Mouse (Mus musculus): ENCODE results near the gene Vstm5.
"Not testable (repeated sequence)": the region's sequence is repeated elsewhere in the genome, so short reads cannot be mapped to it uniquely, and the experiment has no call there.

Gene Vstm5

GRCm38 (mm10) chr9:15261980-15262379 is 23.1 kb downstream of the Vstm5 start:
- DNase-seq (ENCODE audit: low spot score in 2 of 2) = no peak

GRCm38 (mm10) chr9:15263487-15263886 is 24.6 kb downstream of the Vstm5 start:
- DNase-seq (ENCODE audit: low spot score in 2 of 2) = no peak

DNA sequence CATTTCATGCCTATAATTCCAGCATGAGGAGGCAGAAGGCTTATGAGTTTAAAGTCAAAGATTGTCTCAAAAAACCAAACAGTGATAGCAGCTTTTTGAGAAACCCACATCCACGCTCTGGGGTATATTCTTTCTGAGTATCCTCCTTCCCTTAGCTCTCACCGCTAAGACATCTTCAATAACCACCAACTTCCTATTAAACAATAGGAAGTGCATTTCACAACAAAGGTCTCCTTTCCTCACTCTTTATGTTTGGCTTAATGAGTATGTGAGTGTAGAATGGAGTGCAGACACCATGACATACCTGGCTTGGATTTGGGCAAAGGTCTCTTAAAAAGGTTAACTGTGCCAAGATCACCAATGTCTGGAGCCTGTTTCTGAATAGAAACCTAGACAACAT is 35.1 kb downstream of the Vstm5 start:
- no peak for DNase-seq (ENCODE audit: low spot score in 2 of 2)

- no peak for DNase-seq (ENCODE audit: low spot score in 2 of 2)
These were observed 38.0 kb downstream of the Vstm5 start for GRCm38 (mm10) chr9:15276855-15277254.

GRCm38 (mm10) chr9:15278343-15278742 is 39.5 kb downstream of the Vstm5 start:
- no peak for DNase-seq (ENCODE audit: low spot score in 2 of 2)

- DNase-seq (ENCODE audit: low spot score in 2 of 2) = no peak
These were observed 40.3 kb downstream of the Vstm5 start for GRCm38 (mm10) chr9:15279139-15279648.

DNA sequence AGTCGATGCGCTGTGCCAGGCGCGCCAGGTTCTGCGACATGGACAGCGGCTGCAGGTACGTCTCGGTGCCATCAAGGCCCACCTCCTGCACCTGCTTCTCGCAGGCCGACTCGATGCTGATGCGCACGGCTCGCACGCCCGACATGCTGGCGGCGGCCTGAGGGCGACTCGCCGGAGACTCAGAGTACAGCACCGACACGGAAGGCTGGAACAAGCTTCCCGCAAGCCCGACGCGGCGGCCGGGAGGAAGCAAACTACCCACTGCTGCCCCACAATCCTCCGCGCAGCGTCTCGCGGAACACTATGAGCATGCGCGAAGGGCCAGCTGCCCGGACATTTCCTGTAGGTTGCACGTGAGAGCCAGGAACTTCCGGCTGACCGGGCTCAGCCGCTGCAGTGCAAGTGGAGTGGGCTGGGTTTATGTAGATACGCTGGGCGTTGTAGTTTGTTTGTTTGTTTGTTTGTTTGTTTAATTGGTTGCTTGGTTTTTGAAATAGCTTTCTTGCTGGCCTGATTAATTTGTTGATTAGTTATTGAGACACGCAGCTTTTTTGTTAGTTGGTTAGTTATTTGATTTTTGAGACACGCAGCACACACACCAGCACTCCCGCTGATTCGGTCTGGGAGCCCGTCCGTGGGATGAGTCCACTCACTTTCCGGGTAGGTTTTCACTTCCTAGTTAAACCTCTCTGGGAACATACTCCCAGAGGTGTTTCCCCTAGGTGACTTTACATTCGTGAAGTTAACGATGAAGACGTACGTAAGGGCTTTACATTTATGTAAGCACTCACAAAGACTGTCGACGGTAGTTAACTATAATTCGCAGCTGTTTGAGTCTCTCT is 41.0 kb downstream of the Vstm5 start, which contains the start of gene Med17:
TSS of gene Med17 (minus strand) at position 283 of the 842 bp plus-strand sequence.
- DNase-seq (ENCODE audit: low spot score in 2 of 2) = peak; percentile 94 to 97

- DNase-seq (ENCODE audit: low spot score in 2 of 2) = no peak
These were observed 41.6 kb downstream of the Vstm5 start for GRCm38 (mm10) chr9:15280491-15280879.

GRCm38 (mm10) chr9:15285443-15285842 is 46.6 kb downstream of the Vstm5 start:
- no peak for DNase-seq (ENCODE audit: low spot score in 2 of 2)

DNA sequence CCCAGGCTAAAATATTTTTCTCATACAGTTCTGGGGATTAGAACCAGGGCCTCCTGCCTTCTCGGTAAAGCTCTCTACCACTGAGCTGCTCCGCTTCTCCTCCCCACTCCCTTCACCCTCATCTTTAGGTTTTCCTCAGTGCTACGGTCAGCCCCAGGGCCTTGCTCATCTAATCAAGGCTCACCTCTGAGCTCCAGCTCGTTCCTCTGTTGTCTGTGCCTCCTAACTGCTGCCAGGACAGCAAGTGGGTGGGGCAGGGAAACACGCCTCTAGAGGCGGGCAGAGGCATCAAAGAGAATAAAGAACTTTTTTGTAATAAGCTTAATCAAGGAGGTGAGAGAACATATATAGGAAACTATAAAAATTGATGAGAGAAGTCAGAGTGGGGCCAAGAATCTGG is 49.0 kb downstream of the Vstm5 start:
- no peak for DNase-seq (ENCODE audit: low spot score in 2 of 2)

- DNase-seq (ENCODE audit: low spot score in 2 of 2) = no peak
These were observed 49.6 kb downstream of the Vstm5 start for GRCm38 (mm10) chr9:15288402-15288801.

- no peak for DNase-seq (ENCODE audit: low spot score in 2 of 2)
These were observed 50.4 kb downstream of the Vstm5 start for GRCm38 (mm10) chr9:15289251-15289650.

- no peak for DNase-seq (ENCODE audit: low spot score in 2 of 2)
These were observed 58.3 kb downstream of the Vstm5 start for GRCm38 (mm10) chr9:15297112-15297511.

DNA sequence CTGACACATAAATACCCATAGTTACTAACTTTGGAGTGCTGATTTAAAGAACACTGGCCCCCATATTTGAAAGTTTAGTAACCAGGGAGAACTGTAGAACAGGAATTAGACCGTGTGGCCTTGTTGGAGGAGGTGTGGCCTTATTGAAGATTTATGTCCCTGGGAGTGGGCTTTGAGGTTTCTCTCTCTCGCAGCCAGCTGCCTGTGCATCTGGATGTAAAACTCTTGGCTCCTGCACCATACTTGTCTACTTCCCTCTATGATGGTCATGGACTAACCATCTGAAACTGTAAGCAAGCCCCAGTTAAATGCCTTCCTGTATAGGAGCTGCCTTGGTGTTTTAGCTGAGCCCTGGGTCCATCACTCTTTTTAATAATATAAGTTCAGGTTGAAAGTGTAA is 59.6 kb downstream of the Vstm5 start:
- DNase-seq (ENCODE audit: low spot score in 2 of 2) = no peak

- no peak for DNase-seq (ENCODE audit: low spot score in 2 of 2)
These were observed 61.2 kb downstream of the Vstm5 start for GRCm38 (mm10) chr9:15300056-15300455.

DNA sequence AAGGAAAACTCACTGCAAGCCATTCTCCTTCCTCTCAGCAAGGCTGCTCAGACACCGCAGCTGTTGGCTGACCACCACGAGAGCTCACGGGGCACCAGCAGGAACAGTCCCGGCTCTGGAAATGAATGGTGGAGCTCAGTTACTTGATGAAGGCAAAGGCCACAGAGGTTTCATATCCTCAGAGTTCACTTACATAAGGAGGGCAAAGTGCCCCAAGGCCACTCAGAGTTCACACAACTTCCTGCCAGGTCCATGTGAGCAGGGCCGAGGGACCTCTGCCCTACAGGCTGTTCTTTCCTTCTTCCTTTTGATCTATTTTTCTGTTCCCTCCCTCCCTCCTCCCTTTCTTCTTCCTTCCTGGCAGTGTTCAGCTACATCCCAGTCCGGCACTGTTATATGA is 62.6 kb downstream of the Vstm5 start:
- DNase-seq (ENCODE audit: low spot score in 2 of 2) = peak in 1 of 2 experiments; percentile 13

GRCm38 (mm10) chr9:15302006-15302405 is 63.2 kb downstream of the Vstm5 start:
- not testable (repeated sequence) for DNase-seq (ENCODE audit: low spot score in 2 of 2)

DNA sequence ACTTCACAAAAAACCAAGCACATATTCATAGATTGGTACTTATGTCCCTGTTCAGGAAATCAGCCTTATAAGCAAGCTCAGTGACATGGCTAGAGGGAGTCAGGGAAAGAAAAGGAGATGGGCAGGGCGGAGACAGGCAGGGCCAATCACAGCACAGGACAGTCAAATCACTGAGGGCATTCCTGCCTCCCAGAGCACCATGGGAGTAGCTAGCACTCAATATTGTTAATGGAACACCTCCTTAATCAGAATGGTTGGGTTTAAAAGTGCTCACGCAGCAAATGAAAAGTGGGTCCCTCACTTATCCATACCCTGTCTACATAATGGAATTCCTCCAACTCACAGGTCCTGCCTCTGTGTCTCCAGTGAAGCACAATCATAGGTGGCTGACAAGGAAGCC is 64.0 kb downstream of the Vstm5 start:
- DNase-seq (ENCODE audit: low spot score in 2 of 2) = no peak

GRCm38 (mm10) chr9:15305503-15306397 is 66.9 kb downstream of the Vstm5 start, which contains the start of gene Taf1d:
Gene Taf1d, plus strand, starts transcription at chr9:15306214.
- peak; percentile 96 for DNase-seq (ENCODE audit: low spot score in 2 of 2)

DNA sequence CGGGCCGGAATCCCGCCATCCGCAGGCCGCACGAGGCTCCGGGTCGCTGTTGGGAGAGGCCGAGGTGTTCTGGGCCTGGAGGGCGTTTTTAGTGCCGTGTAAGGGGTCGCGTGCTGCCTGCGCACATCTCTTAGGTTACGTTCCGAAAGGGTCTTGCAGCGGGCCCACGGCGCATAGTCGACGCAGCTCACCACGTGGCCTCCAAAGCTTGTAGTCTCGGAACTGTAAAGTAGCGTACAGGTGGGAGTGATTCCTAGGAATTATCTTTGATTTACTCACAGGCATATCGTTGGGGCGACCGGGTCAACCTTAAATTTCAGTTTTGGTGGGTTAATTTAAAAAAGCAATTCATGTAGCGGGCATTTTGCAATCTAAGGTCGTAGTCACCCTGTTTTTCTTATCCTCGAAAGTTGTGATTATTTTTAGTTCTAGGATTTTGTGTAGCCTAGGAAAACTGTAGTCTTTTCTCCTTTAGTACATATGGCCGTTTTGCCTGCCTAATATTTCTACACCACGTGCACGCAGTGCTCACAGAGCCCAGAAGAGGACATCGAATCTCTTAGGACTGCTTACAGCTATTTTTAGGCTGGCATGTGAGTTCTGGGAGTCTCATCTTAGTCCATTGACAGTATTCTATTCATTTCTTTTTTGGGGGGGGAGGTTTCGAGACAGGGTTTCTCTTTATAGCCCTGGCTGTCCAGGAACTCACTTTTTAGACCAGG is 67.7 kb downstream of the Vstm5 start, which contains the start of gene 4931406C07Rik:
TSS of gene 4931406C07Rik (minus strand) at position 51 of the 722 bp plus-strand sequence.
- DNase-seq (ENCODE audit: low spot score in 2 of 2) = no peak

DNA sequence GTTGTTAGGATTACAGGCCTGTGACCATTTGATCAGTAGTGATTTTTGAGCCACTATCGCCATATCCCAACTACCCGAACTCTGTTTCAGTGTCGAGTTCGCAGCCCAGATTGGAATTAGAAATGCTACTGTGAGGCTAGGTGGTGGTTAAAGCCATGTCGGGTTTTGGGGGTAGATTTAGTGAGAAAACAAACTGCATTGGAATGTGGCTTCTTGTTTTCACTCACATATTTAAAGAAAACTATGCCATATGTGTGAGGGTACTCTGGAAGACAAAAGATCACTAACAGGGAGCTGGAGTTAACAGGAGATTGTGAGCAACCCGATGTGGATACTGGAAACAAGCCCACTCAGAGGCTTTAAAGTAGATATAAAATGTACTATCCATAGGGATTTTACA is 68.4 kb downstream of the Vstm5 start:
- DNase-seq (ENCODE audit: low spot score in 2 of 2) = no peak

- no peak for DNase-seq (ENCODE audit: low spot score in 2 of 2)
These were observed 69.4 kb downstream of the Vstm5 start for GRCm38 (mm10) chr9:15308254-15308653.
